Mouse (Mus musculus) C2C12 (cell line): ENCODE data around the gene Fcer1g.

Experiments
- MAX ChIP-seq: IDR thresholded peaks from one replicate; pipeline ENCODE4 v1.6.1; 2011; ENCODE audit warnings: mild to moderate bottlenecking, control low read depth
- USF1 ChIP-seq: IDR thresholded peaks from one replicate; pipeline ENCODE4 v1.6.1; 2011; ENCODE audit warnings: low read depth, mild to moderate bottlenecking, control low read depth, moderate library complexity

DNA sequence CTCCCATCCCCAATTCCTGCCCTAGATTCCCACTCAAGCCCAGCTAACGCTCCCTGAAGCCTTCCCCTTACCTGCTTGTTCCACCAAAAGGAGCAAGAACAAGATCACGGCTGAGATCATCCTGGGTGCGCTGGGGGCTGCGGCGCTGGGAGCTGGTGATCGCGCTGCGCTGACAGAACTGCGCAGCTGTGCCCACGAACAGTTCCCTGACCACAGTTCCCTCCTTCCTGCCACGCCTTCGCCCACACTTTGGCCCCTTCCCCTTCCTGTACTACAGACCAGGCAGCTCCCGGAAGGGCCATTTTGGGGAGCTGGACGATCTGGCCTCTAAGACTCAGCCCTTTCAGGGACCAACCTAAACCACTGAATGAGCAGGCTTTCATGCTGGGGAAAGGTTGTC is at the start of gene Fcer1g:
- TF ChIP-seq MAX (no peak), USF1 (no peak)
